Mouse (Mus musculus) neural tube, embryonic 13.5 days (tissue): ENCODE data around the gene BC035044. TPM values are rescaled to one million over a fixed set of nuclear protein-coding genes. Genes with fewer than 3 reads are reported as not detected.
"Not testable (repeated sequence)": the region's sequence is repeated elsewhere in the genome, so short reads cannot be mapped to it uniquely, and the experiment has no call there.

Experiments used
- ATAC-seq: fragments of 200-750 bp; cut with Nextera tagmentation; 2 replicates; pipeline ENCODE4 v1.8.0; 2017; ENCODE audit warnings: low read depth, mild to moderate bottlenecking, moderate TSS enrichment, moderate library complexity
- H3K27ac ChIP-seq: fragments of 300-500 bp; sonication (generic); replicated peaks from 2 replicates; pipeline ENCODE4 v1.5.1; 2015; ENCODE audit warnings: moderate library complexity, mild to moderate bottlenecking, inconsistent platforms
- H3K27me3 ChIP-seq: fragments of 300-500 bp; sonication (generic); 2 replicates; pipeline ENCODE4 v1.6.1; 2015; ENCODE audit warnings: mild to moderate bottlenecking, inconsistent platforms
- H3K36me3 ChIP-seq: fragments of 300-500 bp; sonication (generic); 2 replicates; pipeline ENCODE4 v1.6.1; 2015; ENCODE audit warnings: mild to moderate bottlenecking, inconsistent platforms
- H3K4me1 ChIP-seq: fragments of 300-500 bp; sonication (generic); replicated peaks from 2 replicates; pipeline ENCODE4 v1.6.1; 2015; ENCODE audit warnings: inconsistent platforms
- H3K4me2 ChIP-seq: fragments of 300-500 bp; sonication (generic); 2 replicates; pipeline ENCODE4 v1.6.1; 2015; ENCODE audit warnings: inconsistent platforms, mild to moderate bottlenecking, moderate library complexity
- H3K4me3 ChIP-seq: fragments of 300-500 bp; sonication (generic); 2 replicates; pipeline ENCODE4 v1.5.1; 2015; ENCODE audit warnings: mild to moderate bottlenecking, inconsistent platforms
- H3K9ac ChIP-seq: fragments of 300-500 bp; sonication (generic); 2 replicates; pipeline ENCODE4 v1.6.1; 2015; ENCODE audit warnings: moderate library complexity, mild to moderate bottlenecking, inconsistent platforms
- H3K9me3 ChIP-seq: fragments of 300-500 bp; sonication (generic); 2 replicates; pipeline ENCODE4 v1.6.1; 2016; ENCODE audit warnings: inconsistent platforms
- WGBS: fragments of 180-500 bp; shearing (Covaris S2); methylation state at CpG from one replicate; pipeline ENCODE4 v1.1.7; 2015; 5-methylcytosine and 5-hydroxymethylcytosine counted together
- polyA plus RNA-seq: library from polyadenylated mRNA; unstranded; fragments of >200 nt; fragmentation: Nextera tagmentation; extraction: Ambion mirVana; gene quantifications from 2 replicates; pipeline ENCODE4 v1.2.1, GENCODE M21; 2015

The BC035044 gene
- polyA plus RNA-seq = 0.62 and 0.68 TPM in 2 replicates

DNA sequence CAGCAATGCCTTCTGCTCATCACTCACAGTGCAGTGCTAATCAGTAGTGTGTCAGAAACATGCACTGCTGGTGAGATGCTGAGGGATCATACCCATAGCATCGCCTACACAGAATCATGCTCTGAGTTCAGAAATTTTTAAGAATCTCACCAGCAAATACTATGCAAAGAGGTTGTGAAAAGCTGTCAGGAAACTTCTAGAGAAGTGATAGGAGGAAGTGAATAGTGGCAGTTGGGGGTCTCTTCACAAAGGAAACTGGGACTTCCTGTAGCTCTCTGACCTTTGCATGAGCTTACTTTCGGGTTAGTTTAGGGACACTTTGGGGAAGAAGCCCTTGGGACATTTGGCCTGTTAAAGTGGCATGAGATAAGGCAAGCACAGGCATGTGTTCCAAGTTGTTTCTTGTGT is at the start of gene BC035044:
BC035044 (minus strand) TSS at position 179 of the 408 bp plus-strand sequence.
- no peaks in the 10 kb centered on the region for H3K27me3 ChIP-seq
- no peak for ATAC-seq
- 78% methylated on average over 2 of the region's 2 CpGs for WGBS

DNA sequence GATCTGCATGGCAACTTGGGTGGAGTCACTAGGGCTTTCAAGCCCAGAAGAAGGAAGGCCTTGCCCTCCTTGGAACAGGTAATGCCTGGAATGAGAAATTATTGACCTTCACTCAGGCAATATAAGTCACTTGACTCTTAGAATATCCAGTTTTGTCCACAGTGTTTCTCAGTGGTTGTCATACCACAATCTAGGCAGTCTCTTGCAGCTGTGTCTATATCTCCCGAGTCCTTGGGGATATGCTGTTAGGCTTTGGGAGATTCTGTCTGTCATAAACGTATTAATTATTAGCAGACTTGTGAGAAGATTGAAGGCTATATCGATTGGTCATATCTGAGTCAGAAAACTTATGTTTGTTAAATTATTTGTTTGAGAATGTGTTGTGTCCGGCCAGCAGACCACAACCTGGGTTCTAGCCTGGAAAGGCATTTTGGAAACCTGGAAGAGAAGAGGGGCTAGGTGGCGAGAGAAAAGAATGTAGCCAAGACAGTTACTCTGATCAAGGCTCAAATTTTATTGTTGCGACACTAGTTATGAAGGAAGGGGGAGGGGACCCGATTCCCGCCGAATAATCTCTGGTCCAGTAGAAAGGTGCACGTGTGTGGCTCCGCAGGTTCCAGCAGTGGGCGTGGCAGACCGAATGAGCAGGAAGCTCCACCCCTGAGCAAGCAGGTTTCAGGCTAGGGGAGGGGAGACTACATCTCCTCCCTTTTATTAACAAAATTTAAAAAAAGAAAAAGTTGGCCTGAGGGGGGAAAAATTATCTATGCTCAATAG is 45.2 kb upstream of the BC035044 start:
- not testable (repeated sequence) for ATAC-seq
- WGBS = 87% methylated on average over 4 of the region's 13 CpGs

More for the DNA sequence above, at the start of gene BC035044:
- Histone ChIP-seq H3K4me1 (no peaks in the 10 kb centered on the region), H3K4me3 (no peak within 1 kb of the TSS), H3K9ac (no peak within 1 kb of the TSS), H3K9me3 (no peaks in the 10 kb centered on the region), H3K27ac (no peak within 1 kb of the TSS), H3K4me2 (no peak within 1 kb of the TSS), H3K36me3 (no peaks in the 10 kb centered on the region)

DNA sequence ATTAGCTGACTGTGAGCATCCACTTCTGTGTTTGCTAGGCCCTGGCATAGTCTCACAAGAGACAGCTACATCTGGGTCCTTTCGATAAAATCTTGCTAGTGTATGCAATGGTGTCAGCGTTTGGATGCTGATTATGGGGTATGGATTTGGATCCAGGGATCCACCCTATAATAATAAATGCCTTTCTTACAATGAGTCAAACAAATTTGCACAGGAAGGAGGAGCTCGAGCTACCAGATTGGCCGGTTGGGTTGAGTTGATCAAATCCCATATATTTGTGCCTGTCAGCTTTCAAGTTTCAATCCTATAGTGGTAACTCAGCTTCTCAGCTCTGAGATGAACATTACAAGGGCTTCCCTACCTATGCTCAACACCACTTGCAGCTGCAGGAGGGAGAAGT is 43.2 kb upstream of the BC035044 start, which contains the start of gene Clec2g:
Clec2g (plus strand) TSS at position 301 of the 400 bp plus-strand sequence.
- not testable (repeated sequence) for H3K4me3 ChIP-seq, H3K9me3 ChIP-seq, ATAC-seq, H3K4me2 ChIP-seq, H3K36me3 ChIP-seq, H3K4me1 ChIP-seq, H3K27me3 ChIP-seq, H3K9ac ChIP-seq, H3K27ac ChIP-seq
- WGBS = 95% methylated on average over 4 of the region's 4 CpGs

More for the DNA sequence above, 45.2 kb upstream of the BC035044 start:
- H3K9me3 ChIP-seq, H3K27me3 ChIP-seq, H3K4me2 ChIP-seq, H3K9ac ChIP-seq, H3K4me1 ChIP-seq, H3K36me3 ChIP-seq, H3K27ac ChIP-seq, H3K4me3 ChIP-seq: not testable (repeated sequence)

DNA sequence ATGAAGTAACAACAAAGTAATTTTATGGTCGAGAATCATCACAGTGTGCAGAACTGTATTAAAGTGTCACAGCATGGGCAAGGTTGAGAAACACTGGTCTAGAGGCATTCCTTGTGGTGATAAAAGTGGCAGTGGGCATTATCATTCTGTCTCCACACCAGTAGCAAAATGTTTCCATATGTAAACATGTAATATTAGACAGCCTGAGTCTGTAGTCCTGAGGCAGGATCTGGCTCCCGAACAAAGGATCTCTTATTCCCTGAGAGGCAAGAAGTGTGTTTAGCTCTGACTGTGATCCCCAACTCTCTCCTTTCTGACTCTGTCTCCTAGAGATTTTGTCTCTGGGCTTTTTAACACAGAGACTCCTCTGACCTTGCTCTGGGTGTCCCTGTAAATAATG is 42.1 kb upstream of the BC035044 start:
- ATAC-seq = no peak
- Histone ChIP-seq H3K9ac (no peak overlapping the region), H3K4me3 (no peak overlapping the region)

DNA sequence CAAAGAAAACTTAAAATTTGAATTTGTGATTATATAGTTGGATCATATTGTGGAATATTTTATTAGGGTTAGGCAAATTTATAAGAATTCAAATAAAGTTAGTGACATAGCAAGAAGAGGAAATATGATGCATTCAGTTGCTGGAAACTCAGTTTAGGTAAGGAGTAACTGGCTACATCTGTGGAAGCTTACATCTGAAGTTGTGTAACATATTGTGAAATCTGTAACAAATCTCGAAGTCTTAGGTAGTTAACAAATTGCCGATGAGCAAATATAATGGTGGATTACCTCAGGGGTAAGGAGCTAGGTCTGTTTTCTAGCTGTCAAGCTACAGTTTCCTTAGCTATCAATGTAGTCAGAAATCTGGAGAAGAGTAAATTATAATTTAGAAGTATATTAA is 26.4 kb upstream of the BC035044 start:
- no peak for ATAC-seq
- H3K9ac ChIP-seq = no peak overlapping the region
- 92% methylated on average over 2 of the region's 2 CpGs for WGBS

More for the DNA sequence above, 42.1 kb upstream of the BC035044 start:
- H3K9me3 ChIP-seq = no peaks in the 10 kb centered on the region
- H3K4me2 ChIP-seq = no peak overlapping the region
- H3K27me3 ChIP-seq = no peaks in the 10 kb centered on the region
- H3K4me1 ChIP-seq = no peaks in the 10 kb centered on the region
- H3K27ac ChIP-seq = no peak overlapping the region
- WGBS = 79% methylated on average over 2 of the region's 2 CpGs
- no peaks in the 10 kb centered on the region for H3K36me3 ChIP-seq

DNA sequence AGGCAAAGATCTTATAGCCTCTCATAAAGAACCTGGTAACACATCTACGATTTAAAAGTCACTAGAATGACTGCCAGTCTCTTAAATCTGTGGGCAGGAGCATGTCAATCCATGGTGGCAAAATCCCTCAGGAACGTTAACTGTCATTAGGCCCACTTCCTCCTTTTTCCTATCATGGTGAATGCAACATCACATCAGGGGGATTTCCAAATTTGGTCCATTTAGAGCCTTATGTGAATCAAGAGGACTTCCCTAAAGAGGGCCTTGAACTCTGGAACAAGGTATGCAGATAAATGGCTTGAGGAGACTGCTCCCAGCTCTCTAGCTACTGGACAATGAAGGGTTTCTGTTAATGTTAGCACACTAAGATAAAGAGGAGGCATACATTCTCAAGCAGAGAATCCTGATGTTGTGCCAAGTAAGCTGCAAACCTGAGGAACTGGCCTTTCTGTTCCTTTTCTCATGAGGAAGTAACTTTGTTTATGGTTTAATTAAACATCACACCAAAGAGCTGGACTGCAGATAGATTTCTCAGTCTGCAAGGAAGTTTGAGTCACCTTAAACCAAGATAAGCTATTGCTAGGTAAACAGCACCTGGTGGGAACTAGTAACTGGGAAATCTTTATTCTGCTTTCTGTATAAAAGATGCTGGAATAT is 22.8 kb upstream of the BC035044 start:
- no peak for ATAC-seq
- H3K9ac ChIP-seq = no peak overlapping the region
- H3K4me1 ChIP-seq = no peaks in the 10 kb centered on the region
- H3K27ac ChIP-seq = no peak overlapping the region
- no peaks in the 10 kb centered on the region for H3K36me3 ChIP-seq
- no peaks in the 10 kb centered on the region for H3K9me3 ChIP-seq
- no peak overlapping the region for H3K4me3 ChIP-seq
- no peak overlapping the region for H3K4me2 ChIP-seq
- H3K27me3 ChIP-seq = no peaks in the 10 kb centered on the region
- WGBS = 96% methylated on average over 2 of the region's 2 CpGs

More for the DNA sequence above, 26.4 kb upstream of the BC035044 start:
- Histone ChIP-seq H3K27me3 (no peaks in the 10 kb centered on the region), H3K9me3 (no peaks in the 10 kb centered on the region), H3K4me3 (no peak overlapping the region), H3K36me3 (no peaks in the 10 kb centered on the region), H3K4me2 (no peak overlapping the region), H3K27ac (no peak overlapping the region), H3K4me1 (no peaks in the 10 kb centered on the region)

DNA sequence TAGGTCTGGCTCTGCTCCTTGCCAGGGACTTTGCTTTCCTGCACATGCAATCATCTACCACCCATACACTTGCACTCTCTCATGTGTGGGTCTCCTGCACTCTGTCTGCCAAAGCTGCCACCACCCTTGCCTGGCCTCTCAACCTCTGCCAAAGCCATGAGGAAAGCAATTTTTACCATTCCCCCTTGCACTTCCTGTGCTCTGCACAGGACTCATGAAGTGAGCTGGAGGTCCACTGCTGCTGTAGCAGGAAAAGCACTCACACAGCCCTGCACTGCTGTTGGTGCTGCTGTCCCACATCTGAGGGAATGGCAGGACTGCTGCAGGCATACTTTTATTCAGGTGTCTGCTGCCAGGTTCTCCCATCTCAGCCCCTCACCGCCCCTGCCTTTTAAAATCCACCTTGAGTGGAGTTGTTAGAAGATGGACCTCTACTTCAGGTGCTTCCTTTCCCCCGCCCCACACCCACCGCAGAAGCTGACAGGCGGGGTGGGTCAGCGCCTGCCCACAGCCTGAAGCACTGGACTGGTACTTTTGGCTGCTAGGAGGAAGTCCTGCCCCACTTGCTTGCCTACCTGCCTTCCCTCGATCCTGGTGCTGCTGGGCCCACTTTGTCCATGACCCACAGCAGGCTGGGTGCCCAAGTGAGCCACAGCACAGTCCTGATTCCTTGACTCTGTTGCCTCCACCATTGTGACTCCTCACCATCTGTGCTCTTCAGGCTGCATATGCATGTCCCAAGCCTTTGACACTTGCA is 10.0 kb upstream of the BC035044 start:
- H3K27ac ChIP-seq, H3K4me2 ChIP-seq, H3K9ac ChIP-seq, H3K4me3 ChIP-seq, ATAC-seq, H3K9me3 ChIP-seq, H3K36me3 ChIP-seq, H3K27me3 ChIP-seq, H3K4me1 ChIP-seq: not testable (repeated sequence)
- WGBS = 91% methylated on average over 6 of the region's 6 CpGs

DNA sequence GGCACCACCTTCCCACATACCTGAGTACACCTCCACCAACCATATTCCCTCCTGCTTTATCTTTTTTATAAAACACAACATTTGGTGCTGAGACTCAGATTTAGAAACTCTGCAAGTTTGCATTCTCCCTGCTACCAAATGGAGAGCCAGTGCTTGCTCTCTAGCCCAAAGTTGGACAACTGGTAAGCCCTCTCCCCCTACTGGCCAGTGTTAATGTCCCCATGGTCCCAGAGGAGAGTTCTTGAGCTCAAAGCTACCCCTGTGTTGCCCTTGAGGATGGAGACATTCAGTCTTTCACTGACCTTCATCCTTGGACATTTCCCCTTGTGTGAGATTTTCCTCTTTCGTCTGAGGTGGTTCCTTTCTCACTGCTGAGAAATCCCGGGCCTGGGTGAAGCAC is 9.1 kb upstream of the BC035044 start:
- no peak for ATAC-seq

DNA sequence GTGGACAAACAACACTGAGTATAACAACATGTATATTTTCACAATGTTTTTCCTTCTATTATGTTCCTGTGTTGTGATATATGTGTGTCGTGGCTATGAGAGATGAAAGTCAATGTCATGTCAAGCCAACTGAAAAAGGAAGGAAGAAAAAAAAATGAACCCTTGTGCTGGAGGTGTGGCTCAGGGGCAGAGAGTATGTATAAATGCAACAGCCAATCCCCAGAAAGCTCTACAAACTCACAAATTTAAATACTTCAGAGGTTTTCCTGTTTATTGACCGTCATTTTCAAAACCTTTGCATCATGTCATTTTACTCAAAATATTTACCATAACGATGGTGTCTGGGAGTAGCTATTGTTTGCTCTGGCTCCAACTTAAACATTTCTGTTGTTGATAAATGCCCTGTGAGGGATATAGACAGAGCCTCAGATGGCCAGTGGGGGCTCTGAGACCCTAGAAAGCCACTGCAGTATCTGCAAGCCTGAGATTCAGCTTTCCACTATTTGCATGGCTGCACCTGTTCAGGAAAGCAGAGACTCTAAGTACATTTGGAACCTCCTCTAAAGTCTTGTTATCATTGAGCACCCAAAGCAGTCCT is 4.6 kb upstream of the BC035044 start:
- ATAC-seq = no peak
- Histone ChIP-seq H3K27ac (no peak overlapping the region), H3K4me1 (no peaks in the 10 kb centered on the region), H3K36me3 (no peaks in the 10 kb centered on the region), H3K9ac (no peak overlapping the region), H3K27me3 (no peaks in the 10 kb centered on the region), H3K4me3 (no peak overlapping the region), H3K4me2 (no peak overlapping the region), H3K9me3 (no peaks in the 10 kb centered on the region)
- WGBS = 85% methylated on average over 3 of the region's 3 CpGs

More for the DNA sequence above, 9.1 kb upstream of the BC035044 start:
- no peaks in the 10 kb centered on the region for H3K4me1 ChIP-seq
- 88% methylated on average over 2 of the region's 2 CpGs for WGBS
- no peaks in the 10 kb centered on the region for H3K9me3 ChIP-seq
- H3K27ac ChIP-seq = no peak overlapping the region
- no peak overlapping the region for H3K9ac ChIP-seq
- no peaks in the 10 kb centered on the region for H3K36me3 ChIP-seq
- H3K4me2 ChIP-seq = no peak overlapping the region
- H3K27me3 ChIP-seq = no peaks in the 10 kb centered on the region
- no peak overlapping the region for H3K4me3 ChIP-seq

DNA sequence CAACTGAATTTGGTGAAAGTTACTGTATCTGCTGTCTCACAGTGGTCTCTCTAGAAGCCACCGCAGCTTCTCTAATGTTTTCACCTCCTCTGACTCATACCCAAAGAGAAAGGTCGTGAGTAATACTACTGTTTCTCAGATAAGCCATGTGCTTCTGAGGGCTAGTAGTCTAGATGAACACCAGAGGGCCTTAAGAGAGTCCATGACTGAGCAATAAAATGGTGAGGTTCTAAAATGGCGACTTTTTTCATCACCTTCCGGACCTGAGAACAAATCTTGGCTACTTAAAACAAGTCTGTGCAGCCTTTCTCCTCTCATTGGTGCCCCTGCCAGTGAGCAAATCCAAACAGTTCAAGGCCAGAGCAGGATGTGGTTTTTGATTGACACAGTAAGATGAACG is 2.1 kb downstream of the BC035044 start:
- no peaks in the 10 kb centered on the region for H3K27me3 ChIP-seq
- no peak overlapping the region for H3K4me2 ChIP-seq
- H3K36me3 ChIP-seq = no peaks in the 10 kb centered on the region
- H3K4me1 ChIP-seq = no peaks in the 10 kb centered on the region
- no peak overlapping the region for H3K9ac ChIP-seq
- no peak overlapping the region for H3K27ac ChIP-seq
- no peak overlapping the region for H3K4me3 ChIP-seq
- no peaks in the 10 kb centered on the region for H3K9me3 ChIP-seq
- WGBS = 86% methylated on average over 5 of the region's 5 CpGs
- ATAC-seq = no peak

DNA sequence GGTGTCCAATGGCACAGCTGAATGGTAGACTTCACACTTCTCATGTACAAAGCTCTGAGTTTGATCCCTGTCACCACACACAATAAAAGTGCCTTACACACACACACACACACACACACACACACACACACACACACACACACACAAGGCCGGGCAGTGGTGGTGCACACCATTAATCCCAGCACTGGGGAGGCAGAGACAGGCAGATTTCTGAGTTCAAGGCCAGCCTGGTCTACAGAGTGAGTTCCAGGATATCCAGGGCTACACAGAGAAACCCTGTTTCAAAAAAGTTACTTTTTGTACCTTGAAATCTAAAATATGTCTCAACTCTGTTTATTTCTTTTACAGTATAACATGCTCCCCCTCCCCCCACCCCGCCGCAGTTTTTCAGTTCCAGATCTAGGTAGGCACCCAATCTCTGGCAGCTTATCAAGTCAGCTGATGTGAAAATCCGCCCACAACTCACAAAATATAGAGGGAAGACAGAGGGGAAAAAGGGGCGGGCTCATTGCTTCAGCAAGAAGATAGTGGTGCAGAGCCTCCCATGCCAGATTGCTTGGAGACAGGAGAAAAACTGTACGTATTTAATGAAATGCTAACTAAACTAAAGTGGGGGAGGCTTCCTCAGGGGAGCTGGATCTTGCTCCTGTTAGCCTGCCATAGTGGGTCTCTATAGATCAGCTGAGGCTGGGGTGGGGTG is 3.7 kb downstream of the BC035044 start, which contains the start of gene Clec2i:
Clec2i (plus strand) TSS at position 498 of the 700 bp plus-strand sequence.
- H3K4me3 ChIP-seq = not testable (repeated sequence)

More for the DNA sequence above, 3.7 kb downstream of the BC035044 start, which contains the start of gene Clec2i:
- not testable (repeated sequence) for H3K36me3 ChIP-seq, H3K27me3 ChIP-seq, ATAC-seq, H3K27ac ChIP-seq, H3K9ac ChIP-seq, H3K4me2 ChIP-seq, H3K4me1 ChIP-seq, H3K9me3 ChIP-seq
- 89% methylated on average over 6 of the region's 6 CpGs for WGBS
